Mouse (Mus musculus) ovary, adult 18-20 months (tissue): ENCODE data around the gene Plxna2.

ENCODE experiments used
- DNase-seq: peaks from one replicate; pipeline ENCODE4 v3.0.0; 2022; ENCODE audit warnings: low spot score, mixed read lengths

Plxna2 gene

DNA sequence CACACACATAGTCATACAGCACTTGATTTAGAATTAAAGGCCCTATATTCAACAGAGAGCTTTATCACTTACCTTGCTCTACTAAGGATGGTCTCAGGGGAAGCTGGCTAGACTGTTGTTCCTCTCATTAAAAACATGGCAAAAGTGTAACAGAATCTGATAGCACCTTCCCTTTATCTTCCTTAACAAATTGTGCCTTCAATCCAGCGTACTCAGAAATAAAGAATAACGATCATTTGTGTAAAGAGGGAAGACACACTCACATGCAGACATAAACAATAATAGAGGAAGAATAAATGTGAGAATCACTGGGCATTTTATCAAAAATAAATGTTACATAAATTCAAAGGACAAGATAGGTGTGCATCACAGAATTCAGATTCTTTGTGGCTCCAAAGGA, at the start of gene Plxna2:
Gene Plxna2, plus strand, starts transcription at position 301 of the 400 bp plus-strand sequence.
- DNase-seq, result no peak

DNA sequence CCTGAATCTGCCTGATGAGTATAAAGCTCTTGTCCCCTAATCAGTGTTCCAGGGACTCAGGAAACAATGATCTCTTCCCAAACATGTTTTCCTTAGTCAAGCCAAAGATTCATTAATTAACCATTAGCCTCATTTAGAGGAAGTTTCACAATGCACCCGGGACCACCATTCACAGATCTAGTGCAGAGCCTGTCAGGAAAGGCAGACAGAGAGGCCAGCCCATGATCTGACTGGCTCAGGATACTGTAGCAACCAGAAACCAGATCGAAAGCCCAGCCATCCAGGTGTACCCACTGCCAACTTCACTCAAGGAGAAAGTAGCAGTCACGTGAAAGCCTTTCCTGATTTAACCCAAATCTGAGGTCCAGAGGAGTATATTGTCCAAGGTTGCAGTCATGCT, 44.1 kb upstream of the Plxna2 start:
- DNase-seq, result no peak

DNA sequence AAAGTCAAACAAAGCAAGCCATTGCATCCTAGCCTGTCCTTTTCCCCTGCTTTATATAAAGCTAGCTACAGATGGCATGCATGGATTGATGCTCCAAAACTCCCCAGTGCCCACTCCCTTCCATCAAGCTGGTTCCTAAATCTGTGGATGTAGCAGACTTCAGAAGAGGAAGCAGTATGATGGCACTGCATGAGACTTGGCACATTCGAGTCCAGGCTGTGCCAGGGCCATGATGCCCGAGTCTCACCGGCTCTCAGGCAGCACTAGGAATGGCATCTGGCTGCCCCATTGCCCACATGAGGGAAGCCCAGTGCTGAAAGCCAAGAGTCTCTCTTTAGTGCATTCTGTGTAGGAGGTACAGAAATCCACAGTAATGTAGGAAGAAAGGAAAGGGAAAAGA, 39.7 kb upstream of the Plxna2 start:
- no peak for DNase-seq

DNA sequence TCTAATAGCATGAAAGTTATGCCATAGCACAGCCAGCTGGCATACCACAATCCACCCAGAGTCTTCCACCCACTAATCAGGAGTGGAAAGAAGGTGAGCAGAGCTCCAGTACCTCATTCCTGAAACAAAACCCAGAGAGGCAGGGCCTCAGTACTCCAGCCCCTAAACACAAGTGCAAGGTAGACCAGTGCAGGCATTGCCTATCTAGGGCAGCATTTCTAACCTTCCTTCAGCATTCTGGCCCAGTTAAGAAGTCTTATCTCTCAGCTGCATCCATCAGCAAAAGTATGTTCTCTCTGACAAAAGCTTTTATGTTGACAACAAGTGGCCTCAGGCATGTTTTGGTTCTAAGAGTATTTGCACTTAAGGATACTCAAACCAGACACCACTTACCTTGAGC, 37.5 kb upstream of the Plxna2 start:
- DNase-seq, result no peak

DNA sequence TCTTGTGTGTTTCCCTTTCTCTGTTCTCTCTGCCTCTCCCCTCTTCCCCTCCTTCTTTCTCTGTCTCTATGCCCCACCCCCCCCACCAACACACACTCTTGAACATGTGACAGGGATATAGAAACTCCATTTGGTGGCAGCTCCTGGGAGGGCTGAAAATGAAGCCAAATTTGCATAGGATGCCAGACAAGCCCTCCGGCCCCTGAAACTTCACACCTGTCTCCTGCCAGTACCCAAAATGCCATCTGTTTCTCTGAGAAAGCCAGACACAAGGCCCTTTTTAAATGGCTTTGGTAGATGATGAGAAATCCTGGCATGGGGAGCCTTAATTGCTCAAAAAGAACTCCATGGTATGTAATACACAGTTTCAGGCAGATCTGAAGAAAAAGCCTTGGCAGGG, 31.3 kb upstream of the Plxna2 start:
- no peak for DNase-seq

DNA sequence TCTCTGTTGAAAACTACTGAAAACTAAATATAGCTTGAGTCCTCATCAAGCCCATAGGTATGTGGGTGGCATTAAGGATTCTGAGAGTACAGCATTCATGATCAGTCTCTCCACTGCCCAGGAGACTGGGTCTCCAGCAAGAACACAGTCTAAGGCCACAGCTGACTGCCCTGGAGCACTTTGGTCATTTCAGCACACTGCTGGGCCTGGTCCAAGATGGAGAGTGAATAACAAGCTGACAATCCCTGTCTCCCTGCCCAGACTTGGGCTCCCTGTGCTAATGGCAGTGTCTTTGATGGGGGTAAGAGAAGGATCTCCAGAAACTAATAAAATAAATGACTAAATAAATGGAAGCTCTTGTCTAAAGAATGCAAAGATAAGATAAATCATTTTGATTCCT, 30.5 kb upstream of the Plxna2 start:
- peak; percentile 7 for DNase-seq

DNA sequence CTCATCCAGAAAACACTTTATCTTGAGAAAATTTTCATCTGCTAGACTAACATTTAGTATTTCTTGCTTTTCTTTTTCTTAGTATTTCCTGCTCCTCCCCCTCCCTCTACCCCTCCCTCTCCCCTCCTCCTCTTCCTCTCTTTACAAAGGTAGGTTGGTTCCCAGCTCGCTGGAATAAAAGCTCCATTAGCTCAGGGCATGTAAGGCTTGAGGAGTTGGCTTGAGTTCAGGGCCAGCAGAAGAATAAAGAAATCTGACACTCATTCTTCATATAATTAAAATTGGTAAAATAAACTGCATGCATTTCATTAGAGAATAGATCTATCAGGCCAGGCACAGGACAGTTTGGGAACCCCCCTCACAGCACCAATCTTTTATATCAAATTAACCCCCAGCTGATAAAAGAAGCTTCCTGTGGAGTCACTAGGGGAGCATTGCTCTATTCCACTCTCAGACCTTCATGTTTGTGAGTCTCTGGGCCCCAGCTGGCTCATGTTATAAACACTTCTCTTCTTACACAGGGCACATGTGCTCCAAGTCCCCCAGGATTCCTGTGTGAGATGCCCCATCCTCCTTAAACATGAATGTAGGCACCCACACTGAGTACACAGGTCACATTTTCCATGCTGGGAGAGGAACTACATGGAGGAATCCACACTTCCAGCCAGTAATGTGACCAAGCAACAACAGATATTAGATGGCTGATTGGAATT, 29.9 kb upstream of the Plxna2 start:
- no peak for DNase-seq

DNA sequence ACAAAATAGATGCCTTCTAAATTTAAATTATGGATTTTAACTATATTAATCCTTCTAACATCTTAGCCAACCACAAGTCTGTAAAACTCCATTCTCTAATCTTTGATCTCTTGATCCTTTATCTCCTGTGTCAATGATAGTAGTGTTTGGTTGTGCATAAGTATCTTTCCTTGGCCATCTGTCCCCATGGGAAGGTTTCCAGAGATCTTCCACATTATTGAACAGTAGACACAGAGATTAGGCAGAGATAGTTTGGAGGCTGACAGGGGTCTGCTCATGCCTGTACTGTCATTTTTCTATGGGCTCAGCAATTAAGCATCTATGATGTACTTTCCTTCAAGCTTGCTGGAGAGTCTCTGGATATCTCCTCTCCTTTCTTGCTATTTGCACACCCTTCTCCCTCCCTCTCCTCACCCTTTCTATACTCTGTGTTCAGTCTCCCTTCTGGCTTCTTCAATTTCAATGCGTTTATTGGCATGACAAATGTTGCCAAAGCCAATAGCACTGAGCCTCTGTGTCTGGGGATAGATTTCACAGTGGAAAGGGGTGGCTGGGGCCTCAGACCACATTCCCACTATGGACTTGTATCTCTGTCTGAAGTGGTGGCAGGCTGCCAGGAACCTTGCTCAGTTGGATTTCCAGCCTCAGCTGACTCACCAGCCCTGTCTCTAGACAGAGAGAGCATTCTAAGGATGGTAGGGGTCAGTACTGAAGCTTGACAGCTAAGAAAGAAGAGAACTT, 29.1 kb upstream of the Plxna2 start:
- DNase-seq, result peak; percentile 43

DNA sequence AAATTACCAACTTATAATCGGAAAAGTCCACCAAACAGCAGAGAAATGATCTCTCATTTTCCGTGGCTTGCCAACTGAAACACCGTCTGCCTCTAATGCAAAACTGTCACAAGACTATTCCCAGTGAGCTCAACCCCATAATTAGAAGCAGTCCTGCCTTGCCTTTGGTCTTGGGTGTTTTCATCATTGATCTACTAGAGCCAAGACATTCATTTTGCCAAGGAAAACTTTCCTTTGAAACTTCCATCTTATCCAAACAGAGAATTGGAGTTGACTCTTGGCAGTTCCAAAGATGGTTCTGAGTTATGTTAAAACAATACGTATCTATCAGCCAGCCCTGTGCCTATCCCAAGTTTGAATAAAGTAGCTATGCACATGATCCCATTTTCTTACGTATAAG, 24.9 kb upstream of the Plxna2 start:
- DNase-seq, result no peak

DNA sequence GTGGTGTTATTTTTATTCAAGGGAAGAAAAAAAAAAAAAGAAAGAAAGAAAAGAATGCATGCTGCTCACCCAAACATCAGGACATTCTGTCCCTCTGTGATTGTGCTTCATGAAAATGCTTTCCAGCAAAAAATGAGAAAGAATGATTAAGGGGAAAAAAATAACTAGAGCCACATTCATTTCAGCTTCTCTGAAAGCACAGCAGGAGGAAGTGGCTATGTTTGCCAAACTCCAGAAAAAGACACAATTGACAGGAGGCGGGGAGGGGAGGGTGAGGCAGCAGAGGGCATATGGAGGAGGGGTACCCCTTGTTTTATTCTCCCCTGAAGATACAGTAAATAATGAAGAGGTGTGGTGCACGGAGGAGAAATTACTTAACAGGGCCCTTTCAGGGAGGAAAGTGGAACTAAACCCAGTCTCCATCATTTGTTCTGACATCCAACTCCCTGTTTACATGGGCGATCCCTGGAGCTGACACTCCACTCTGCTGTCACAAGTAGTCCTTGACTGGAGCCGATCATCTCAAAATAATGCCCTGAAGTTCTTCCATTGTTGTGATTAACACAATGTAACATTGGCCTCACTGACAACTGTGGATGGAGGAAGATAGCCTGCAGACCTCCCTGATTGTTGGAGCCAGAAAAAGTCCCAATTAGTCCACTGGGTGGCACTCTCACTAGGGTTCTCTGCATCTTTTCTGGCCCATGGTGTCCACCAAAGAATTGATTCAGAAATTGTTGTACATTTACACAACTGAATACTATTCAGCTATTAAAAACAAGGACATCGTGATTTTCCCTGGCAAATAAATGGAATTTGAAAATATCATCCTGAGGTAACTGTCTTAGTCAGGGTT, 10.4 kb upstream of the Plxna2 start:
- DNase-seq, result no peak

DNA sequence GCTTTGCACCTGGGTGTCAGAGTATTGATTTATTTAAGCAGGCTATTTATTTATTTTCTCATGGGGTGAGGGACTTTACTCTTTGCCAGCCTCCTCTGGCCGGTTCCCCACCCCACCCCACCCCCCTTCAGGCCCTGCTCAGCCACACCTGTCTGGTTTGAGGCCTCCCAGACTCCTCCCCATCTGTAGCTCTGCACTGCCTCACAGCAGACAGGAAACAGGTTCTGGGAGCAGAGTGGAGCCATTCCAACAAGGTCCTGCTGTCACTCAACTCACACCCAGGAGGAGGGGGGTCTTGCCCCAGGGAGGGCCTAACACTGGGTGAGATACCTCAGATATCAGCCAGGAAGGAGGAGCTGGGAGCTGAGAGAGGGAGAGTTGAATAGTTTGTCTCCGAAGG, 7.5 kb upstream of the Plxna2 start:
- DNase-seq, result no peak

DNA sequence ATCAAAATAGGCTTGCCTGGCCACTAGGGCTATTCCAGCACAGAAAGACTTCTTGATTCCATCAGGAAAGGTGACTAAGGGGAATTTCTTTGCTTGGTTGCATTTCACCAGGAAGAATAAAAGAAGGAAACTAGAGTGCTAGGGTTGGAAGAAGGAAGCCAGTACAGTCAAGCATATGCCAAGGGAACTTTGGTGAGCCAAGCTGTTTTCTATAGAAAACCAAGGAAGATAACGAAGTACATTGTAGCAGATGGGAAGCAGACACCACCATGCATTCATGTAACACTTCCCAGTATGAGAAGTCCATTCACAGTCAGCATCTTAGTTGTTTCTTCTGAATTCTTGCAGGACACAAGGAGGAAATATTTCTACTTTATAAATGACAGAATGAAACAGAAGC, 5.4 kb upstream of the Plxna2 start:
- no peak for DNase-seq

DNA sequence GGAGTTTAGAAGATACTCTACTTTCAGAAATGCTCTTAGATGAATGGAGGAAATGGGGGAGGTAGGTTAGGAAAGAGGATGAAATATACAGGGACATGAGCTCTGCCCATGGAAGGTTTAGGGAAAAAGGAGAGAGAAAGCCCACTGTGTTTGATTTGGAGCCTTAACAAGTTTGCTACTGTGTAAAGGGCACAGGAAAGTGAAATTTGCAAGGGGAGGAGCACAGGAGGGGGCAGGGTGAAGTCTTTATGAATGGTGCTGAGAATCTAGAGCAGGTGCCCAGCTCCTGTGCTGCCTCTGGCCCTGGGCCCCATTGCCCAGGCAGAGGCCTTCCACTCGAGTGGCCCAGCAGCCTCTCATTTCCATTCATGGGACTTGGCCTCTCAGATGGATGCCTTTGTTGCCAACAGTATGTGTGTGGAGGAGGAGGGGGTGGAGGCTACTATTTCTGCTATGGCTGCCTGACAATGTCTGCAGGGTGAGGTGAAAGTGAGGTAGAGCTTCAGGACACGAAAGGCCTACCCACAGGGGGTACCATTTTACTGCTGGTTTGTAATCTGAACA, 4.7 kb upstream of the Plxna2 start:
- DNase-seq, result no peak

DNA sequence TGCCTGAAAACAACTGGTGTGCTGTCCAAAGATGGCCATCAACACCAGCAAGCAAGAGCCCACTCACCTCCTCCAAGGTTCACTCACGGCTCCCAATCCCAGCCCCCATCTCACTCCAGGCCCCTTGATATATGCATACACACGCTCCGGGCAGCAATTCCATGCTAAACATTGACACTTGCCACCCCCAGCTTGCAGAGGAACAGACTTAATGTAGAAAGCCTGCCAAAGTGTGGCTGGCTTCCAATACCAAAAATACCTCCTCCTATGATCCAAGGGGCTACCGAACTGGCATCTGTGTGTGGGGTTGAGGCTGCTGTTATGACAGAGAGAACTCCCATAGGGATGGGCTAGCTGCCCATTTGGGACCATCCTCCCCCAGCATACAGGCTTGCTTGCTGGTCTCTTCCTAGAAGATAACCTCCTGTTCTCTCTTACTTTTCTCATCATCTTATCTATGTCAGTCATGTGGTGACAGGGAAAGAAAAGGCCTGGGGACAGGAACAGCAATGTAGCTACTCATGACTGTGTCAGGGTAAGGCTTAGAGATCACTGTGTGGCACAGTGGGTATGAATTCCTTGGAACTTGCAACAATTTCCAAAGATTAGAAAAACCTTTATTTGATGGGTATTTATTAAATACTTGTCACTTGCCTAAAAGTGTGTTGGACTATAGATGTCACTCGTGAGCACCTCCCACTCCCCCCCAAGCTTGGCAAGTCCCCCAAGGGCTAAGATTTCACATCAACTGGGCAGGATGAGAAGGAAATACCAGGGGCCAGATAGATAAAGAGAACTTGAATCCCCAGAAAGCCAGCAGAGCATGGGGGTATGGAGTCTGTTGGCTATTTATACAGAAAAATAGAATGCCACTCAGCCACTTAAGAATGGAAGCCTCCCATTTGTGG, 3.8 kb upstream of the Plxna2 start:
- no peak for DNase-seq

DNA sequence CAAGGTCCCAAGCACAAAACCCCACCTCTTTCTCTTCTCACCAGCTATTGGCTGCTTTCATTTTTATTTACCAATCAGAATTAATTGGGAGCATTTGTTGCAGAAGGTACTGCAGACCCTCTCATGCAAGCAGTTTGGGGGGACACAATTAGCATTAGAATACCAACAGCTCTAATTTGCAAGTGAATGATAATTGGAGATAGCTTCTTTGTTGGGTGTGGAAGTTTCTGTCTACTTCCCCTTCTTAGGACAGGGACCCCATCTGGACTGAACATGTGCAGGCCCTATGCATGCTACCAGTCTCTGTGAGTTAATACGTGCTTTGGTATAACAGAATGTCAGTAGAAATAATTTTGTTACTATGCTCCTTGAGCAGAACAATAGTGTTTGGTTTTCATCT, 1.9 kb upstream of the Plxna2 start:
- no peak for DNase-seq

DNA sequence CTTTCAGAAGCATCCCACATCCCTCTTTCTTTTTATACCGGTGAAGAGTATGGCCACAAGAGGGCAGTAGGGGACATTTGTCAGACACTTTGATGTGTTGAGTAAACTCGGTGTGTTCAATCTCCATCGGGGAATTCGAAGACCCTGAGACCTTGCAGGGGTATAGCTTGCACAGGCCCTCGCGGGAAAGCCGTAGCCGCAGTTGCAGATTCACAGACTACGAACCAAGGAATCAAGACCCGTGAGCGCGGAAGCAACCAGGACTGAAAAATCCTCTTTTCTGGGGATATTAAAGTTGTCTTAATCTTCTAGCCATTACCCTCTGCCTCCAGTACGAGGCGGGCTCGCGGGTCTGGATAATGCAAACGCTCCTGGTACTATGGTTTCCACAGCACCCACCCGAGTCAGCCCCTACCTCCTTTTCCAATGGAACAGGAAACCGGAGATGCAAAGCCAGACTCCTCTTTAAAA, 858 bp downstream of the Plxna2 start:
- peak; percentile 29 for DNase-seq

DNA sequence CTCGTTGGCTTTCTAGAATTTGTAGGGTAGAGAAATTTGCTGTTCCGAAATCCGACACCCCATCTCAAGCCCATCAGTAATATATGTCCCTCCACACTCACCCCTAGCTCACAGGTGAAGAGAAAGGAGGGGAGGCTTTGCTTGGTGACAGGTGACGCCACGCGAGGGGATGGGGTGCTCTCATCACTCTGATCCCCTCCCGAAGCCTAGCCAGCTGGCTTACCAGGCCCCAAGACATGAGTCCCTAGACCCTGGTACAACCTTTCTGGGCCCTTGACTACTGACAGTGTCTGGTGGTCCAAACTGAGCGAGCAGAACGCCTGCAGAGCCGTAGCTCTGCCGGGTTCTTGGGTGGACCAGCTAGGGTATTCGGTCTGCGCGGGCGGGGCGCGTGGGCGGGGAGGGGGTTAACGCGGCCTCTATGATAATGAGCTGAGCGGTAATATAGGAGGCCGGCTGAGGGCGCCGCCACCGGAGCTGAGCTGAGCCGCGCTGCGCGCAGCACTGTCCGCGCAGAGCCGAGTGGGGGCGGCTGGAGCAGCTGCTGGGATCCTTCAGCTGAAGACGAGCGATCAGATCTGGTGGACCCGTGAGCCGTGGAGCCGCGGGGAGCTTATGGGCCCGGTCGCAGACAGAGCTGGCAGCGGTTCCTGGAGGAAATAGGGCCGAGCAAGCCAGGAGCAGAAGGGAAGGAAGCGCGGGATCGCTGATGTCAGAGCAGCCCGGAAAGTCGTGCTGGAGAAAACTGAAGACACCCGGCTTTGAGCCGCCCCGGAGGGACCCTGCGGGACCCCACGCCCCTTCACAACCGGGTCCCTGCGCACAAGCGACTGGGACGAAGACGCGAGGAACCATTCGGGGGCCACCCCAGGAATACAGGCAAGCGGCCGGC, 1.6 kb downstream of the Plxna2 start:
- peak; percentile 76 for DNase-seq

DNA sequence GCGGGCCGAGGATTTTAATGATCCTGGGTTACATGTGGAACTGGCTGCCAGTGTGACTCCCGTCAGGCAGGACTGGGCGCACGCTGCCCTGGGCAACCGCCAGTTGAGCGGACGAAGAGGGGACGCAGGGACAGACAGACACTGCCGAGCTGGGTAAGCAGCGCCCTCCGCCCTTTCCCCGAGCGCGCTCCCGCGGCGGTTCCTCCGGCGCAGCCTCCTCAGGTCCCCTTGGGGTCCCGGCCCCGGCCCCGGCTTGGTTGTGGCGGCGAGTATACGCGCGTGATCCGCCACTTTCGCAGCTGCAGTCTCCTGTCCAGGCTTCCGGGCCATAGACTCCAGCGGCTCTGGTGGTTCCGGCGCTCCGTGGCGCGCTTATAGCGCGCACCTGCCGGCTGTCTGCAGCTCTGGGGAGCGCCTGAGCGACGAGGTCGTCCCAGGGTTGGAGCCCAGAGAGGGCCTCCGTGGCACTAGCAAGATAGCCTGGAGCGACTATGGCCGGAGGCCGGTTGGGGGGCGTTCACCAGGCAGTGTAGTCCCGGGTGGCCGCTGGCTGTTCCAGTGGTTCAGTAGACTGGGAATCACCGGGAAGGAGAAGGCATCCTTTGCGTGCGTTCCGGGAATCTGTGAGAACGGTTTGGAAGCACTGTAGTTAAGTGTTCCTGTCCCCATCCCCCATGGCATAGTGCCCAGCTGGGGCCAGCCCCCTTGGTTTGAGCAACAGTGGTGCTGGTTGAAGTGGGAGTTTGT, 2.4 kb downstream of the Plxna2 start:
- DNase-seq, result peak; percentile 11

DNA sequence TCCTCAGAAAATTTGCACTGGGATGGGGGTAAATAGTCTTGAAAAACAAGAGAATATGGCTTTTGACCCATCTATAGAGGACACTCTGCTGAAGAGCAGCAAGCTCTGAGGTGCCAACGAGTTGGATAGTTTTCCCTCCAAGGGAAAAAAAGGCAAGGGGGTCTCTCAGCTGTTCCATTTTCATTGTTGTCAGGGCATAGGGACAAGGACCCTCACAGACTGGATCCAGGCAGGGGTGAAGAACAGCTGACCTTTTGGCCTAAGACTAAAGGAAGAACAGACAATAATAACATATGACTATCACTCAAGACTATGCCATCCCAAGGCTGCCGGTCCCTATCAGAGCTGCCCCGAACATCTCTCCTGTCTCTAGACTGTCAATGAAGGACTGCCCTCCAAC, 4.2 kb downstream of the Plxna2 start:
- no peak for DNase-seq

DNA sequence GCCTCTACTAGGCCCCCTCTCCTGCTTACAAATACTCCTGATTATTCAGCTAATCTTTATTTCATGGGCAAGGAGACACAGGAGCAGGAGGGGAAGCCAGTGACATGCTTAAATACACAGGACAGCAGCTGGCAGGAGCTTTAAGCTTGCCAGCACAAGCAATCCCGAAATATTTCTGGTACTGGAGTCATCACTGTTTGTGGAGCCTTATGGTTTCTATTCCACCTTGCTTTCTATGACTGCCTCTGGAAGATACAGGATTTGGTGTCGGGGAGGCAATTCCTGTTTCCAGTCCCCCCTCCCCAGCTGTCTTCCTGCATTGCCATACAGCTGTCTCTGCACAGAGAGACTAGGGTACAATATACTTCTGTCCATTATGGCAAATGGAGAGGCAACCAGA, 4.7 kb downstream of the Plxna2 start:
- DNase-seq, result no peak
